Mouse (Mus musculus): ENCODE measurements around the gene Hepacam. TPM values are rescaled to one million over a fixed set of nuclear protein-coding genes. Genes with fewer than 3 reads are reported as not detected.
A peak's percentile ranks its signal among the peaks of the same experiment; 100 is the strongest.

Gene Hepacam
- polyA plus RNA-seq, 1 experiment from 2014 or later, result 28.3 TPM

- H3K4me2 ChIP-seq (ENCODE audit: low read length), result peak overlapping the region; percentile 31; the same call in 1 of the 2 replicates
- H3K4me3 ChIP-seq (ENCODE audit: low read depth, low read length), result 0 out of 2 replicates have a peak overlapping the region, but pooled peaks have one; percentile 2
- H3K36me3 ChIP-seq (ENCODE audit: control insufficient read depth, insufficient read depth, low read length), result no peaks in the 10 kb centered on the region
- 79% methylated on average over 8 of the region's 8 CpGs for WGBS
- H3K9ac ChIP-seq (ENCODE audit: low read depth, low read length), result no peak overlapping the region
- no peaks in the 10 kb centered on the region for H3K9me3 ChIP-seq (replicated peaks; ENCODE audit: control insufficient read depth, low read length, poor library complexity, severe bottlenecking)
- H3K27ac ChIP-seq (ENCODE audit: low read length), result no peak overlapping the region
- no peaks in the 10 kb centered on the region for H3K27me3 ChIP-seq (ENCODE audit: control insufficient read depth, insufficient read depth, low read depth, low read length)
- no peak for ATAC-seq
- H3K4me1 ChIP-seq (ENCODE audit: control insufficient read depth, insufficient read depth, low read length), result no peaks in the 10 kb centered on the region
Measured at GRCm38 (mm10) chr9:37368860-37369259, 1.7 kb downstream of the Hepacam start.

DNA sequence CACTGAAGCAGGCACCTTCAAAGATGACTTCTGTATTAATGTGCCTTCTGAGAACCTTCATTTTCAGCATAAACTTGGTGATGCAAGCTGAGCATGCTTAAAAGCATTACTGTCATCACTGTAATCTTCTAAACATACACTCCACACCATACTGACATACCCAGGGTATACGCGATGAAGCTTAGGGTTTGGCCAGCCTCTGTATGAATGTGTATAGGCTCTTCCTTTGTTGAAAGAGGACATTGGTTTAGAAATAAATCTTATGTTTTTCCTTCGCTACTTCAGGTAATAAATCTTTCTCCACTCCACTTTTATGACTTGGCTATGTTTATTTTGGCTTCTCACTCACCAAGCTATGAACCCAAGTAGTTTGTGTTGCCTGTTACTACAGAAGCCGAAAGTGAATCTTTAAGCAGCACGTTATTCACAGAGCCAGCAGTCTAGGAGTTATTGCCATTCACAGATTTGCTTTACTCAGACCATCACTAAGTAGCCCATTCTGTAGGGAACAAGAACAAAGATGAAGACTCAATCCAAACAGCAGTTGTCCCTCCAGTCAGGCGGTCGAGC lies 4.2 kb downstream of the Hepacam start:
- 86% methylated on average over 7 of the region's 7 CpGs for WGBS
- Histone ChIP-seq H3K27ac (ENCODE audit: low read length) (no peak overlapping the region), H3K4me3 (ENCODE audit: low read depth, low read length) (no peak overlapping the region), H3K27me3 (ENCODE audit: control insufficient read depth, insufficient read depth, low read depth, low read length) (no peaks in the 10 kb centered on the region), H3K4me1 (ENCODE audit: control insufficient read depth, insufficient read depth, low read length) (no peaks in the 10 kb centered on the region), H3K9ac (ENCODE audit: low read depth, low read length) (no peak overlapping the region), H3K36me3 (ENCODE audit: control insufficient read depth, insufficient read depth, low read length) (no peaks in the 10 kb centered on the region), H3K4me2 (ENCODE audit: low read length) (no peak overlapping the region), H3K9me3 (replicated peaks; ENCODE audit: control insufficient read depth, low read length, poor library complexity, severe bottlenecking) (no peaks in the 10 kb centered on the region)
- ATAC-seq, result no peak

DNA sequence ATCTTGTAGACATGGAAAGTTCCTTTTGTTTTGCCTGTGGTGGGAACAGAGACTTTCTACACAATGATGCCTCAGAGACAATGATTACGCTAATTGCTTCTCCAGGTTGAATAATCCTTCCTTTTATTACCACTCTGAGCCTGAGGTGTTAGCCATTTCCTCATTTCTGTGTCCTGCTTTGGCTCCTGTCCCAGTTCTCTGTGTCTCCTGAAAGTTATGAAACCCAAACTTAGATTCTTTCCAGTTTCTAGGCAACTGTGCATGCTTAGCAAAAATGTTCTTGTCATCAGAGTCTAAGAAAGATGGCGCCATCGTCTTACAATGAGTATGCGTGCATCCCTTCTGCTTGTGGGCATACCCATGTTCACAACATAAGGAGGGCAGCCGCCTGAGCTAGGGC lies 8.6 kb downstream of the Hepacam start:
- 89% methylated on average over 5 of the region's 5 CpGs for WGBS
- no peaks in the 10 kb centered on the region for H3K36me3 ChIP-seq (ENCODE audit: control insufficient read depth, insufficient read depth, low read length)
- H3K9ac ChIP-seq (ENCODE audit: low read depth, low read length), result no peak overlapping the region

DNA sequence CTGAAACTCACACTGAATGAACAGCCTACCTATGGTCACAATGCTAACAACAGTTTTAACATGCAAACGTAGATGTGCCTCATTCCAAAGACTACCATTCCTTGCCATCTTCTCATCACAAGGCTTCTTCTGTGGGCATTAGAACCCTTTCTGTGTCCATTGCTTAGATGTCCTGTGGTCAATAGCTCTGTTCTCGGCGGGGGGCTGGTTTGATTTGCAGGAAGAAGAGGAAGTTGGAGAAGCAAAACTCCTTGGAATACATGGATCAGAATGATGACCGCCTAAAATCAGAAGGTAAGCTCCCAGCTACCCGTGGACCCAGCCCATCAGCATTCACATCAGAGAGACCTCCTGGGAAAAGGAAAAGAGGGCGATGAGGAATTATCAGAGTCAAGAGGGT lies 16.0 kb downstream of the Hepacam start:
- no peaks in the 10 kb centered on the region for H3K4me1 ChIP-seq (ENCODE audit: control insufficient read depth, insufficient read depth, low read length)
- H3K27ac ChIP-seq (ENCODE audit: low read length), result no peak overlapping the region
- H3K36me3 ChIP-seq (ENCODE audit: control insufficient read depth, insufficient read depth, low read length), result no peaks in the 10 kb centered on the region
- H3K4me3 ChIP-seq (ENCODE audit: low read depth, low read length), result no peak overlapping the region
- peaks cover 3% of the 10 kb centered on the region; the same call in 1 of the 2 replicates for H3K27me3 ChIP-seq (ENCODE audit: control insufficient read depth, insufficient read depth, low read depth, low read length)
- WGBS, result 99% methylated on average over 6 of the region's 6 CpGs
- no peak for ATAC-seq
- H3K9ac ChIP-seq (ENCODE audit: low read depth, low read length), result no peak overlapping the region
- H3K4me2 ChIP-seq (ENCODE audit: low read length), result no peak overlapping the region
- H3K9me3 ChIP-seq (replicated peaks; ENCODE audit: control insufficient read depth, low read length, poor library complexity, severe bottlenecking), result no peaks in the 10 kb centered on the region

More for the DNA sequence above, 8.6 kb downstream of the Hepacam start:
- Histone ChIP-seq H3K4me1 (ENCODE audit: control insufficient read depth, insufficient read depth, low read length) (no peaks in the 10 kb centered on the region), H3K4me3 (ENCODE audit: low read depth, low read length) (no peak overlapping the region), H3K4me2 (ENCODE audit: low read length) (no peak overlapping the region), H3K9me3 (replicated peaks; ENCODE audit: control insufficient read depth, low read length, poor library complexity, severe bottlenecking) (no peaks in the 10 kb centered on the region), H3K27me3 (ENCODE audit: control insufficient read depth, insufficient read depth, low read depth, low read length) (no peaks in the 10 kb centered on the region), H3K27ac (ENCODE audit: low read length) (no peak overlapping the region)
- ATAC-seq, result no peak

- Histone ChIP-seq H3K9me3 (replicated peaks; ENCODE audit: control insufficient read depth, low read length, poor library complexity, severe bottlenecking) (no peaks in the 10 kb centered on the region), H3K9ac (ENCODE audit: low read depth, low read length) (peak overlapping the region; percentile 88), H3K4me1 (ENCODE audit: control insufficient read depth, insufficient read depth, low read length) (no peaks in the 10 kb centered on the region), H3K27ac (ENCODE audit: low read length) (peak overlapping the region; percentile 72), H3K4me2 (ENCODE audit: low read length) (peak overlapping the region; percentile 76), H3K36me3 (ENCODE audit: control insufficient read depth, insufficient read depth, low read length) (no peaks in the 10 kb centered on the region), H3K4me3 (ENCODE audit: low read depth, low read length) (peak overlapping the region; percentile 52), H3K27me3 (ENCODE audit: control insufficient read depth, insufficient read depth, low read depth, low read length) (peaks cover 3% of the 10 kb centered on the region; the same call in 1 of the 2 replicates)
- peak; percentile 90 for ATAC-seq
- WGBS, result 6% methylated on average over 54 of the region's 54 CpGs
Measured at GRCm38 (mm10) chr9:37384284-37385182, 17.4 kb downstream of the Hepacam start.

- no peak overlapping the region for H3K9ac ChIP-seq (ENCODE audit: low read depth, low read length)
- ATAC-seq, result no peak
- H3K36me3 ChIP-seq (ENCODE audit: control insufficient read depth, insufficient read depth, low read length), result no peaks in the 10 kb centered on the region
- no peak overlapping the region for H3K27ac ChIP-seq (ENCODE audit: low read length)
- H3K27me3 ChIP-seq (ENCODE audit: control insufficient read depth, insufficient read depth, low read depth, low read length), result no peaks in the 10 kb centered on the region
- H3K4me2 ChIP-seq (ENCODE audit: low read length), result no peak overlapping the region
- 69% methylated on average over 2 of the region's 2 CpGs for WGBS
- H3K9me3 ChIP-seq (replicated peaks; ENCODE audit: control insufficient read depth, low read length, poor library complexity, severe bottlenecking), result no peaks in the 10 kb centered on the region
- H3K4me3 ChIP-seq (ENCODE audit: low read depth, low read length), result no peak overlapping the region
- H3K4me1 ChIP-seq (ENCODE audit: control insufficient read depth, insufficient read depth, low read length), result no peaks in the 10 kb centered on the region
Measured at GRCm38 (mm10) chr9:37390891-37391290, 23.7 kb downstream of the Hepacam start.

GRCm38 (mm10) chr9:37392071-37392470 lies 24.9 kb downstream of the Hepacam start:
- no peaks in the 10 kb centered on the region for H3K36me3 ChIP-seq (ENCODE audit: control insufficient read depth, insufficient read depth, low read length)
- H3K9ac ChIP-seq (ENCODE audit: low read depth, low read length), result no peak overlapping the region
- no peak overlapping the region for H3K4me2 ChIP-seq (ENCODE audit: low read length)
- H3K9me3 ChIP-seq (replicated peaks; ENCODE audit: control insufficient read depth, low read length, poor library complexity, severe bottlenecking), result no peaks in the 10 kb centered on the region
- H3K27me3 ChIP-seq (ENCODE audit: control insufficient read depth, insufficient read depth, low read depth, low read length), result no peaks in the 10 kb centered on the region
- no peak overlapping the region for H3K27ac ChIP-seq (ENCODE audit: low read length)
- no peak for ATAC-seq
- H3K4me1 ChIP-seq (ENCODE audit: control insufficient read depth, insufficient read depth, low read length), result no peaks in the 10 kb centered on the region
- no peak overlapping the region for H3K4me3 ChIP-seq (ENCODE audit: low read depth, low read length)
- WGBS, result 40% methylated on average over 2 of the region's 2 CpGs

- no peak overlapping the region for H3K9ac ChIP-seq (ENCODE audit: low read depth, low read length)
- H3K4me1 ChIP-seq (ENCODE audit: control insufficient read depth, insufficient read depth, low read length), result no peaks in the 10 kb centered on the region
- no peak overlapping the region for H3K4me2 ChIP-seq (ENCODE audit: low read length)
- H3K4me3 ChIP-seq (ENCODE audit: low read depth, low read length), result no peak overlapping the region
- H3K27me3 ChIP-seq (ENCODE audit: control insufficient read depth, insufficient read depth, low read depth, low read length), result no peaks in the 10 kb centered on the region
- no peaks in the 10 kb centered on the region for H3K36me3 ChIP-seq (ENCODE audit: control insufficient read depth, insufficient read depth, low read length)
- no peak for ATAC-seq
- H3K27ac ChIP-seq (ENCODE audit: low read length), result no peak overlapping the region
- no peaks in the 10 kb centered on the region for H3K9me3 ChIP-seq (replicated peaks; ENCODE audit: control insufficient read depth, low read length, poor library complexity, severe bottlenecking)
- 83% methylated on average over 8 of the region's 8 CpGs for WGBS
Measured at GRCm38 (mm10) chr9:37393482-37394131, 26.5 kb downstream of the Hepacam start.

GRCm38 (mm10) chr9:37400585-37400984 lies 33.4 kb downstream of the Hepacam start:
- no peak overlapping the region for H3K9ac ChIP-seq (ENCODE audit: low read depth, low read length)
- no peaks in the 10 kb centered on the region for H3K9me3 ChIP-seq (replicated peaks; ENCODE audit: control insufficient read depth, low read length, poor library complexity, severe bottlenecking)
- no peak overlapping the region for H3K4me3 ChIP-seq (ENCODE audit: low read depth, low read length)
- H3K27ac ChIP-seq (ENCODE audit: low read length), result no peak overlapping the region
- 33% methylated on average over 2 of the region's 2 CpGs for WGBS
- no peak for ATAC-seq
- H3K27me3 ChIP-seq (ENCODE audit: control insufficient read depth, insufficient read depth, low read depth, low read length), result no peaks in the 10 kb centered on the region
- no peaks in the 10 kb centered on the region for H3K36me3 ChIP-seq (ENCODE audit: control insufficient read depth, insufficient read depth, low read length)
- H3K4me2 ChIP-seq (ENCODE audit: low read length), result no peak overlapping the region
- H3K4me1 ChIP-seq (ENCODE audit: control insufficient read depth, insufficient read depth, low read length), result no peaks in the 10 kb centered on the region

All from midbrain, embryonic 16.5 days (tissue).